ENCODE assay signal across 16 mouse cellular contexts in genomic region chr8:127038928-127039327, GRCm38 (mm10). TPM values are rescaled to one million over a fixed set of nuclear protein-coding genes. Genes with fewer than 3 reads are reported as not detected.
DNase-seq lines count a peak whose midpoint lies in the region; ATAC-seq and TF ChIP-seq lines count a peak whose summit lies in the region.
"Had no signal": no experiment of that assay in that cellular context is flagged by ENCODE, and none has a peak within 500 bp of the region (broad histone marks: within the 10 kb centered on the region; RNA-seq: fewer than 3 reads in every experiment).

No protein-coding gene starts in this region.

- TF ChIP-seq CTCF in stomach, postnatal 0 days (IDR thresholded peaks at IDR 0.05; ENCODE audit: low read depth), result no peak

- 51% methylated on average over 4 of the region's 4 CpGs for WGBS in forebrain, embryonic 14.5 days
- 75% methylated on average over 4 of the region's 4 CpGs for WGBS in forebrain, embryonic 11.5 days
- WGBS in stomach, embryonic 16.5 days, result 65% methylated on average over 4 of the region's 4 CpGs
- 52% methylated on average over 4 of the region's 4 CpGs for WGBS in stomach, postnatal 0 days

- ATAC-seq in forebrain, embryonic 14.5 days, result peak; percentile 54; the same call in 1 of the 2 replicates
- ATAC-seq in forebrain, embryonic 11.5 days (replicated peaks; ENCODE audit: low FRiP score), result no peak
- ATAC-seq in stomach, embryonic 16.5 days (ENCODE audit: insufficient read depth, low FRiP score), result no peak
- no peak for ATAC-seq in stomach, postnatal 0 days (ENCODE audit: low FRiP score, low TSS enrichment)
- no peak for ATAC-seq in monocyte, adult 5-6 weeks (replicated peaks; ENCODE audit: insufficient number of reproducible peaks, low FRiP score, low TSS enrichment, poor library complexity, severe bottlenecking)

- H3K4me1 ChIP-seq in forebrain, embryonic 14.5 days (ENCODE audit: control insufficient read depth, insufficient read depth, low read length), result no peaks in the 10 kb centered on the region
- no peaks in the 10 kb centered on the region for H3K4me1 ChIP-seq in forebrain, embryonic 11.5 days (replicated peaks; ENCODE audit: control insufficient read depth, insufficient read depth, low read length)
- H3K4me1 ChIP-seq in stomach, embryonic 16.5 days (ENCODE audit: control insufficient read depth, insufficient read depth, low read length), result no peaks in the 10 kb centered on the region
- H3K4me1 ChIP-seq in stomach, postnatal 0 days (replicated peaks; ENCODE audit: control insufficient read depth, insufficient read depth), result no peaks in the 10 kb centered on the region
- H3K4me1 ChIP-seq: midbrain, embryonic 12.5 days had no signal

- TF ChIP-seq EP300 in stomach, postnatal 0 days (optimal IDR thresholded peaks at IDR 0.05), result no peak

- H3K9me3 ChIP-seq in forebrain, embryonic 14.5 days (replicated peaks; ENCODE audit: control insufficient read depth, low read length), result no peaks in the 10 kb centered on the region
- H3K9me3 ChIP-seq in forebrain, embryonic 11.5 days (ENCODE audit: control insufficient read depth, low read length), result no peaks in the 10 kb centered on the region
- no peaks in the 10 kb centered on the region for H3K9me3 ChIP-seq in stomach, embryonic 16.5 days (replicated peaks; ENCODE audit: control insufficient read depth, low read length)
- H3K9me3 ChIP-seq in stomach, postnatal 0 days (ENCODE audit: control insufficient read depth, low read length), result no peaks in the 10 kb centered on the region
- H3K9me3 ChIP-seq: heart, embryonic 13.5 days; midbrain, embryonic 12.5 days had no signal

- peak; percentile 80 for DNase-seq in forebrain, embryonic 14.5 days (ENCODE audit: low spot score)
- no peak for DNase-seq in forebrain, embryonic 11.5 days (ENCODE audit: low spot score)
- DNase-seq in stomach, postnatal 0 days (ENCODE audit: low spot score), result no peak
- DNase-seq in layer of hippocampus, postnatal 14 days (ENCODE audit: low spot score in 2 of 2), result peak; percentile 65 to 82
- DNase-seq in thymus, postnatal 0 days (ENCODE audit: low spot score), result no peak
- DNase-seq in gastrocnemius, adult 8-10 months (ENCODE audit: low spot score in 2 of 2), result no peak
- DNase-seq: adrenal gland, postnatal 14 days; B cell, adult 2 months; spleen, adult 18-20 months; thymus, postnatal 36 days had no signal

- H3K27me3 ChIP-seq in forebrain, embryonic 14.5 days (replicated peaks; ENCODE audit: control insufficient read depth, insufficient read depth, low read length), result no peaks in the 10 kb centered on the region
- H3K27me3 ChIP-seq in forebrain, embryonic 11.5 days (ENCODE audit: control insufficient read depth, insufficient read depth, low read length), result no peaks in the 10 kb centered on the region
- H3K27me3 ChIP-seq in stomach, embryonic 16.5 days (ENCODE audit: control insufficient read depth, insufficient read depth, low read length), result no peaks in the 10 kb centered on the region
- no peaks in the 10 kb centered on the region for H3K27me3 ChIP-seq in stomach, postnatal 0 days (ENCODE audit: control insufficient read depth, insufficient read depth, low read length)
- H3K27me3 ChIP-seq: heart, embryonic 13.5 days; midbrain, embryonic 12.5 days had no signal

- H3K4me2 ChIP-seq in forebrain, embryonic 14.5 days (ENCODE audit: low read length), result no peak overlapping the region
- H3K4me2 ChIP-seq in forebrain, embryonic 11.5 days (ENCODE audit: low read depth, low read length, severe bottlenecking), result no peak overlapping the region
- no peak overlapping the region for H3K4me2 ChIP-seq in stomach, embryonic 16.5 days (ENCODE audit: low read depth, low read length)
- H3K4me2 ChIP-seq in stomach, postnatal 0 days (replicated peaks; ENCODE audit: low read depth), result no peak overlapping the region
- H3K4me2 ChIP-seq: heart, embryonic 13.5 days; midbrain, embryonic 12.5 days had no signal

- no peaks in the 10 kb centered on the region for H3K36me3 ChIP-seq in forebrain, embryonic 14.5 days (ENCODE audit: control insufficient read depth, insufficient read depth, low read length)
- no peaks in the 10 kb centered on the region for H3K36me3 ChIP-seq in forebrain, embryonic 11.5 days (ENCODE audit: control insufficient read depth, insufficient read depth, low read length)
- no peaks in the 10 kb centered on the region for H3K36me3 ChIP-seq in stomach, embryonic 16.5 days (ENCODE audit: control insufficient read depth, insufficient read depth, low read length)
- no peaks in the 10 kb centered on the region for H3K36me3 ChIP-seq in stomach, postnatal 0 days (ENCODE audit: control insufficient read depth, insufficient read depth, low read length)
- H3K36me3 ChIP-seq: heart, embryonic 13.5 days; midbrain, embryonic 12.5 days had no signal

- no peak overlapping the region for H3K4me3 ChIP-seq in forebrain, embryonic 14.5 days (ENCODE audit: low read depth, low read length)
- no peak overlapping the region for H3K4me3 ChIP-seq in forebrain, embryonic 11.5 days (ENCODE audit: low read depth, low read length)
- H3K4me3 ChIP-seq in stomach, embryonic 16.5 days (replicated peaks; ENCODE audit: low read length), result no peak overlapping the region
- no peak overlapping the region for H3K4me3 ChIP-seq in stomach, postnatal 0 days (ENCODE audit: low read depth, low read length)
- H3K4me3 ChIP-seq: heart, embryonic 13.5 days; left cerebral cortex, adult 2 months; midbrain, embryonic 12.5 days had no signal

- no peak overlapping the region for H3K9ac ChIP-seq in forebrain, embryonic 14.5 days (ENCODE audit: low read length)
- H3K9ac ChIP-seq in forebrain, embryonic 11.5 days (ENCODE audit: low read length), result no peak overlapping the region
- H3K9ac ChIP-seq in stomach, embryonic 16.5 days (ENCODE audit: low read length), result no peak overlapping the region
- H3K9ac ChIP-seq in stomach, postnatal 0 days (ENCODE audit: low read length), result no peak overlapping the region
- H3K9ac ChIP-seq: heart, embryonic 13.5 days; liver, embryonic 14.5 days; midbrain, embryonic 12.5 days had no signal

- no peak overlapping the region for H3K27ac ChIP-seq in forebrain, embryonic 14.5 days (ENCODE audit: low read depth, low read length)
- no peak overlapping the region for H3K27ac ChIP-seq in forebrain, embryonic 11.5 days (ENCODE audit: low read depth, low read length)
- 0 out of 2 replicates have a peak overlapping the region, but pooled peaks have one; percentile 8 for H3K27ac ChIP-seq in stomach, embryonic 16.5 days (ENCODE audit: low read length)
- H3K27ac ChIP-seq in stomach, postnatal 0 days (replicated peaks), result no peak overlapping the region
- H3K27ac ChIP-seq: heart, embryonic 13.5 days; left cerebral cortex, adult 2 months; liver, embryonic 14.5 days; midbrain, embryonic 12.5 days had no signal

RNA-seq across cellular contexts. Expression of gene Pard3, which starts 24.8 kb away (rescaled TPM):
- polyA plus RNA-seq in forebrain, embryonic 14.5 days (2014; fragmentation: Nextera tagmentation; extraction: Ambion mirVana), result 15.5 and 16.5 TPM in 2 replicates
- polyA plus RNA-seq in forebrain, embryonic 11.5 days (2014; fragmentation: Nextera tagmentation; extraction: Ambion mirVana), result 39.8 and 42.0 TPM in 2 replicates
- 21.0 and 25.8 TPM in 2 replicates for polyA plus RNA-seq in stomach, embryonic 16.5 days (2015; fragmentation: Nextera tagmentation; extraction: Ambion mirVana)
- 30.0 and 33.2 TPM in 2 replicates for polyA plus RNA-seq in stomach, postnatal 0 days (2015; fragmentation: Nextera tagmentation; extraction: Ambion mirVana)
- 10 to 100 TPM; 26.0 to 28.4 TPM for total RNA-seq in layer of hippocampus, postnatal 14 days (2021)
- not detected in 3 replicates for total RNA-seq in monocyte, adult 5-6 weeks (2017)
- polyA plus RNA-seq in thymus, postnatal 0 days (2015; fragmentation: Nextera tagmentation; extraction: Ambion mirVana), result 4.1 and 4.2 TPM in 2 replicates
- 10 to 100 TPM; 27.5 to 30.3 (median 30.2) TPM for total RNA-seq in gastrocnemius, adult 8-10 months (2022)

Comparison
In these comparisons a context has a peak if more than half of its experiments do, and no peak if none do; other contexts are left out.
1. DNase-seq: peak in forebrain, embryonic 14.5 days (single experiment) and layer of hippocampus, postnatal 14 days (2 of 2); none in forebrain, embryonic 11.5 days (single experiment), stomach, postnatal 0 days (single experiment), thymus, postnatal 0 days (single experiment) and gastrocnemius, adult 8-10 months (0 of 2).